Mouse (Mus musculus): ENCODE results near the gene Mab21l3. TPM values are rescaled to one million over a fixed set of nuclear protein-coding genes. Genes with fewer than 3 reads are reported as not detected.
A peak's percentile ranks its signal among the peaks of the same experiment; 100 is the strongest.
"Not testable (repeated sequence)": the region's sequence is repeated elsewhere in the genome, so short reads cannot be mapped to it uniquely, and the experiment has no call there.

Mab21l3 gene
- polyA plus RNA-seq, 1 experiment from 2014 or later: 0.35 TPM

- Histone ChIP-seq H3K9me3 (ENCODE audit: control insufficient read depth, low read length) (no peaks in the 10 kb centered on the region), H3K27ac (ENCODE audit: low read length) (no peak overlapping the region), H3K4me3 (replicated peaks; ENCODE audit: low read length) (no peak overlapping the region), H3K4me1 (replicated peaks; ENCODE audit: control insufficient read depth, insufficient read depth, low read length) (no peaks in the 10 kb centered on the region), H3K27me3 (replicated peaks; ENCODE audit: control insufficient read depth, insufficient read depth, low read length) (no peaks in the 10 kb centered on the region), H3K4me2 (ENCODE audit: low read length) (no peak overlapping the region), H3K9ac (replicated peaks; ENCODE audit: low read depth, low read length) (no peak overlapping the region), H3K36me3 (ENCODE audit: control insufficient read depth, insufficient read depth) (no peaks in the 10 kb centered on the region)
- 81% methylated on average over 10 of the region's 10 CpGs for WGBS
- ATAC-seq: no peak
These were observed 18.7 kb downstream of the Mab21l3 start for GRCm38 (mm10) chr3:101829881-101830616.

GRCm38 (mm10) chr3:101828595-101828994, 20.2 kb downstream of the Mab21l3 start:
- H3K4me2 ChIP-seq (ENCODE audit: low read length): no peak overlapping the region
- no peaks in the 10 kb centered on the region for H3K27me3 ChIP-seq (replicated peaks; ENCODE audit: control insufficient read depth, insufficient read depth, low read length)
- H3K9ac ChIP-seq (replicated peaks; ENCODE audit: low read depth, low read length): no peak overlapping the region
- no peaks in the 10 kb centered on the region for H3K36me3 ChIP-seq (ENCODE audit: control insufficient read depth, insufficient read depth)
- H3K4me1 ChIP-seq (replicated peaks; ENCODE audit: control insufficient read depth, insufficient read depth, low read length): no peaks in the 10 kb centered on the region
- H3K27ac ChIP-seq (ENCODE audit: low read length): no peak overlapping the region
- 45% methylated on average over 3 of the region's 3 CpGs for WGBS
- H3K4me3 ChIP-seq (replicated peaks; ENCODE audit: low read length): no peak overlapping the region
- no peak for ATAC-seq
- H3K9me3 ChIP-seq (ENCODE audit: control insufficient read depth, low read length): no peaks in the 10 kb centered on the region

GRCm38 (mm10) chr3:101827220-101827715, 21.5 kb downstream of the Mab21l3 start:
- H3K4me3 ChIP-seq (replicated peaks; ENCODE audit: low read length): no peak overlapping the region
- H3K27ac ChIP-seq (ENCODE audit: low read length): no peak overlapping the region
- WGBS: 88% methylated on average over 6 of the region's 6 CpGs
- no peak overlapping the region for H3K9ac ChIP-seq (replicated peaks; ENCODE audit: low read depth, low read length)
- no peak for ATAC-seq
- no peak overlapping the region for H3K4me2 ChIP-seq (ENCODE audit: low read length)
- H3K9me3 ChIP-seq (ENCODE audit: control insufficient read depth, low read length): no peaks in the 10 kb centered on the region
- H3K27me3 ChIP-seq (replicated peaks; ENCODE audit: control insufficient read depth, insufficient read depth, low read length): no peaks in the 10 kb centered on the region
- no peaks in the 10 kb centered on the region for H3K4me1 ChIP-seq (replicated peaks; ENCODE audit: control insufficient read depth, insufficient read depth, low read length)
- no peaks in the 10 kb centered on the region for H3K36me3 ChIP-seq (ENCODE audit: control insufficient read depth, insufficient read depth)

- H3K9me3 ChIP-seq (ENCODE audit: control insufficient read depth, low read length): no peaks in the 10 kb centered on the region
- no peak for ATAC-seq
- H3K36me3 ChIP-seq (ENCODE audit: control insufficient read depth, insufficient read depth): no peaks in the 10 kb centered on the region
- H3K4me1 ChIP-seq (replicated peaks; ENCODE audit: control insufficient read depth, insufficient read depth, low read length): no peaks in the 10 kb centered on the region
- no peak overlapping the region for H3K9ac ChIP-seq (replicated peaks; ENCODE audit: low read depth, low read length)
- no peak overlapping the region for H3K27ac ChIP-seq (ENCODE audit: low read length)
- WGBS: 74% methylated on average over 9 of the region's 9 CpGs
- no peaks in the 10 kb centered on the region for H3K27me3 ChIP-seq (replicated peaks; ENCODE audit: control insufficient read depth, insufficient read depth, low read length)
- no peak overlapping the region for H3K4me3 ChIP-seq (replicated peaks; ENCODE audit: low read length)
- no peak overlapping the region for H3K4me2 ChIP-seq (ENCODE audit: low read length)
These were observed 24.4 kb downstream of the Mab21l3 start for GRCm38 (mm10) chr3:101824338-101824737.

GRCm38 (mm10) chr3:101822052-101822451, 26.7 kb downstream of the Mab21l3 start:
- Histone ChIP-seq H3K36me3 (ENCODE audit: control insufficient read depth, insufficient read depth) (no peaks in the 10 kb centered on the region), H3K27ac (ENCODE audit: low read length) (no peak overlapping the region), H3K4me3 (replicated peaks; ENCODE audit: low read length) (no peak overlapping the region), H3K4me2 (ENCODE audit: low read length) (no peak overlapping the region), H3K4me1 (replicated peaks; ENCODE audit: control insufficient read depth, insufficient read depth, low read length) (no peaks in the 10 kb centered on the region), H3K9me3 (ENCODE audit: control insufficient read depth, low read length) (no peaks in the 10 kb centered on the region), H3K9ac (replicated peaks; ENCODE audit: low read depth, low read length) (no peak overlapping the region), H3K27me3 (replicated peaks; ENCODE audit: control insufficient read depth, insufficient read depth, low read length) (no peaks in the 10 kb centered on the region)
- WGBS: 81% methylated on average over 5 of the region's 5 CpGs
- ATAC-seq: no peak

GRCm38 (mm10) chr3:101820708-101821107, 28.1 kb downstream of the Mab21l3 start:
- H3K9me3 ChIP-seq (ENCODE audit: control insufficient read depth, low read length); H3K9ac ChIP-seq (replicated peaks; ENCODE audit: low read depth, low read length); H3K4me2 ChIP-seq (ENCODE audit: low read length); H3K4me1 ChIP-seq (replicated peaks; ENCODE audit: control insufficient read depth, insufficient read depth, low read length); ATAC-seq; H3K36me3 ChIP-seq (ENCODE audit: control insufficient read depth, insufficient read depth); H3K4me3 ChIP-seq (replicated peaks; ENCODE audit: low read length); H3K27me3 ChIP-seq (replicated peaks; ENCODE audit: control insufficient read depth, insufficient read depth, low read length); H3K27ac ChIP-seq (ENCODE audit: low read length): not testable (repeated sequence)
- WGBS: 74% methylated on average over 3 of the region's 3 CpGs

GRCm38 (mm10) chr3:101816006-101816405, 32.8 kb downstream of the Mab21l3 start:
- no peak overlapping the region for H3K9ac ChIP-seq (replicated peaks; ENCODE audit: low read depth, low read length)
- no peak for ATAC-seq
- WGBS: 89% methylated on average over 3 of the region's 3 CpGs

GRCm38 (mm10) chr3:101814790-101815189, 34.0 kb downstream of the Mab21l3 start:
- Histone ChIP-seq H3K27me3 (replicated peaks; ENCODE audit: control insufficient read depth, insufficient read depth, low read length) (no peaks in the 10 kb centered on the region), H3K27ac (ENCODE audit: low read length) (no peak overlapping the region), H3K9me3 (ENCODE audit: control insufficient read depth, low read length) (no peaks in the 10 kb centered on the region), H3K4me1 (replicated peaks; ENCODE audit: control insufficient read depth, insufficient read depth, low read length) (no peaks in the 10 kb centered on the region), H3K4me3 (replicated peaks; ENCODE audit: low read length) (no peak overlapping the region), H3K4me2 (ENCODE audit: low read length) (no peak overlapping the region), H3K9ac (replicated peaks; ENCODE audit: low read depth, low read length) (no peak overlapping the region), H3K36me3 (ENCODE audit: control insufficient read depth, insufficient read depth) (no peaks in the 10 kb centered on the region)
- WGBS: 84% methylated on average over 9 of the region's 9 CpGs
- no peak for ATAC-seq

More at GRCm38 (mm10) chr3:101816006-101816405, 32.8 kb downstream of the Mab21l3 start:
- Histone ChIP-seq H3K27me3 (replicated peaks; ENCODE audit: control insufficient read depth, insufficient read depth, low read length) (no peaks in the 10 kb centered on the region), H3K9me3 (ENCODE audit: control insufficient read depth, low read length) (no peaks in the 10 kb centered on the region), H3K4me3 (replicated peaks; ENCODE audit: low read length) (no peak overlapping the region), H3K4me2 (ENCODE audit: low read length) (no peak overlapping the region), H3K36me3 (ENCODE audit: control insufficient read depth, insufficient read depth) (no peaks in the 10 kb centered on the region), H3K27ac (ENCODE audit: low read length) (no peak overlapping the region), H3K4me1 (replicated peaks; ENCODE audit: control insufficient read depth, insufficient read depth, low read length) (no peaks in the 10 kb centered on the region)

- H3K9me3 ChIP-seq (ENCODE audit: control insufficient read depth, low read length): no peaks in the 10 kb centered on the region
- no peak overlapping the region for H3K9ac ChIP-seq (replicated peaks; ENCODE audit: low read depth, low read length)
- no peak overlapping the region for H3K4me2 ChIP-seq (ENCODE audit: low read length)
- no peak overlapping the region for H3K4me3 ChIP-seq (replicated peaks; ENCODE audit: low read length)
- H3K36me3 ChIP-seq (ENCODE audit: control insufficient read depth, insufficient read depth): no peaks in the 10 kb centered on the region
- 62% methylated on average over 10 of the region's 10 CpGs for WGBS
- no peaks in the 10 kb centered on the region for H3K27me3 ChIP-seq (replicated peaks; ENCODE audit: control insufficient read depth, insufficient read depth, low read length)
- H3K4me1 ChIP-seq (replicated peaks; ENCODE audit: control insufficient read depth, insufficient read depth, low read length): no peaks in the 10 kb centered on the region
- H3K27ac ChIP-seq (ENCODE audit: low read length): no peak overlapping the region
- peak; percentile 95 for ATAC-seq
These were observed 36.3 kb downstream of the Mab21l3 start for GRCm38 (mm10) chr3:101812341-101812962.

Measured in forebrain, embryonic 16.5 days (tissue).